Mouse (Mus musculus): ENCODE data around the gene Crybg1.

GRCm38 (mm10) chr10:44071095-44071494 is 77.6 kb downstream of the Crybg1 start:
- no peak for TF ChIP-seq POLR2A (IDR thresholded peaks at IDR 0.05; ENCODE audit: low read depth, low read length)
- TF ChIP-seq CTCF (IDR thresholded peaks at IDR 0.05; ENCODE audit: extremely low read depth, insufficient read depth, insufficient read length, insufficient replicate concordance) = peak; percentile 55; the same call in 1 of the 2 replicates

Data from spleen, adult 2 months (tissue).